ENCODE assay signal across 31 mouse cellular contexts in the genomic region with DNA sequence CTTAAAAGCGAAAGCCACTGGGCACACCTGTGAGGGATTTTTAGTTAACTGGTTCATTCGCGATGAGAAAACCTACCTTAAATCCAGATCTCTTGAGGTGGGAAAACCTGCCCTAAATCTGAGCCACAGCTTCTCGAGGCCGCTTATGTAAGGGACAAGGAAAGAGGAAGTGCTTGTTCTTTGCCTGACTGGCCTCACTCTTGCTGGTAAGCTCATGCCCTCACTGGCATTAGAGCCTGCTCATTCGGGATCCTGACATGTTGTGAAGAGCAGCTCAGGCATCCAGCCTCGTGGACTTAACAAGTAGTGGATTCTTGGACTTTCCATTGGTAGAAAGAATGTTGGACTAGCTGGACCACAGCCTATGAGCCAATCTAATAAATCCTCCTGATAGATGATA. TPM values are rescaled to one million over a fixed set of nuclear protein-coding genes. Genes with fewer than 3 reads are reported as not detected.
DNase-seq lines count a peak whose midpoint lies in the region; ATAC-seq and TF ChIP-seq lines count a peak whose summit lies in the region.
"Had no signal": no experiment of that assay in that cellular context is flagged by ENCODE, and none has a peak within 500 bp of the region (broad histone marks: within the 10 kb centered on the region; RNA-seq: fewer than 3 reads in every experiment).

No protein-coding gene starts in this region.

- no peak for TF ChIP-seq EP300 in CH12.LX (IDR thresholded peaks at IDR 0.05; ENCODE audit: low read length)

- no peak for TF ChIP-seq POLR2A in liver, adult 2 months (IDR thresholded peaks at IDR 0.05; ENCODE audit: extremely low read depth, insufficient read depth, low read length)
- no peak for TF ChIP-seq POLR2A in CH12.LX (IDR thresholded peaks at IDR 0.05; ENCODE audit: low read depth, low read length)

- no peaks in the 10 kb centered on the region for H3K9me3 ChIP-seq in liver, embryonic 11.5 days (ENCODE audit: control insufficient read depth, low read length)
- H3K9me3 ChIP-seq in CH12.LX (replicated peaks; ENCODE audit: low read length): peaks cover 3% of the 10 kb centered on the region
- H3K9me3 ChIP-seq: heart, embryonic 10.5 days; hindbrain, embryonic 13.5 days; kidney, embryonic 15.5 days; limb, embryonic 10.5 days; limb, embryonic 15.5 days; liver, embryonic 15.5 days; midbrain, embryonic 13.5 days had no signal

- TF ChIP-seq CTCF in liver, adult 2 months (IDR thresholded peaks at IDR 0.05; ENCODE audit: low read depth, low read length): no peak
- TF ChIP-seq CTCF in CH12.LX (conservative IDR thresholded peaks at IDR 0.05 in 1 of 2, IDR thresholded peaks at IDR 0.05 in 1 of 2; ENCODE audit: low read depth in 2 of 2, low read length in 2 of 2): no peak

- peak; percentile 12 for DNase-seq in liver, adult 2 months (ENCODE audit: extremely low read depth, low read depth, low spot score)
- no peak for DNase-seq in liver, embryonic 11.5 days (ENCODE audit: low spot score)
- DNase-seq in CH12.LX (ENCODE audit: extremely low read depth): peak; percentile 42
- DNase-seq in right cerebral cortex, postnatal 25 days: no peak
- no peak for DNase-seq in cerebellum, adult 18-20 months
- no peak for DNase-seq in heart, adult 8-10 months (ENCODE audit: low spot score)
- DNase-seq: adrenal gland, adult 2 months; adrenal gland, postnatal 36 days; cerebellum, adult 9-10 months; cerebellum, postnatal 36 days; embryo, embryonic 11 days; gastrocnemius, postnatal 25 days; heart, postnatal 36 days; lung, embryonic 14.5 days; lung, postnatal 14 days; right cerebral cortex, adult 18-20 months; right cerebral cortex, postnatal 4 days had no signal

- no peak overlapping the region for H3K9ac ChIP-seq in liver, adult 2 months (ENCODE audit: low read depth, low read length)
- no peak overlapping the region for H3K9ac ChIP-seq in liver, embryonic 11.5 days (ENCODE audit: low read depth, low read length)
- no peak overlapping the region for H3K9ac ChIP-seq in CH12.LX (ENCODE audit: insufficient read depth, low read depth)
- H3K9ac ChIP-seq: embryonic facial prominence, embryonic 12.5 days; hindbrain, embryonic 13.5 days; kidney, embryonic 15.5 days; limb, embryonic 15.5 days; liver, embryonic 15.5 days; lung, embryonic 14.5 days; midbrain, embryonic 13.5 days had no signal

- no peaks in the 10 kb centered on the region for H3K79me2 ChIP-seq in liver, adult 2 months (ENCODE audit: control insufficient read depth, insufficient read depth, low read length)
- no peaks in the 10 kb centered on the region for H3K79me2 ChIP-seq in CH12.LX (replicated peaks; ENCODE audit: control insufficient read depth, extremely low read depth, insufficient read depth, poor library complexity, severe bottlenecking)

- H3K27me3 ChIP-seq in liver, adult 2 months (ENCODE audit: control insufficient read depth, insufficient read depth, low read length): no peaks in the 10 kb centered on the region
- no peaks in the 10 kb centered on the region for H3K27me3 ChIP-seq in liver, embryonic 11.5 days (replicated peaks; ENCODE audit: control insufficient read depth, insufficient read depth, low read length)
- no peaks in the 10 kb centered on the region for H3K27me3 ChIP-seq in CH12.LX (replicated peaks)
- H3K27me3 ChIP-seq: embryonic facial prominence, embryonic 12.5 days; hindbrain, embryonic 13.5 days; kidney, embryonic 15.5 days; limb, embryonic 15.5 days; liver, embryonic 15.5 days; midbrain, embryonic 13.5 days had no signal

- no peak for TF ChIP-seq RAD21 in CH12.LX (IDR thresholded peaks at IDR 0.05; ENCODE audit: low read depth, low read length)

- H3K4me1 ChIP-seq in liver, adult 2 months (ENCODE audit: control insufficient read depth, insufficient read depth, low read length): peaks cover 5% of the 10 kb centered on the region
- no peaks in the 10 kb centered on the region for H3K4me1 ChIP-seq in liver, embryonic 11.5 days (replicated peaks; ENCODE audit: control insufficient read depth, insufficient read depth, low read length)
- H3K4me1 ChIP-seq in CH12.LX (ENCODE audit: control insufficient read depth in 1 of 2, insufficient read depth in 2 of 2): peaks cover 0 to 7% of the 10 kb centered on the region in 2 experiments; a peak in 2 of 4 replicates
- H3K4me1 ChIP-seq: hindbrain, embryonic 13.5 days; midbrain, embryonic 13.5 days had no signal

- H3K4me2 ChIP-seq in liver, embryonic 11.5 days: no peak overlapping the region
- peak overlapping the region; percentile 71 for H3K4me2 ChIP-seq in CH12.LX (ENCODE audit: insufficient read depth, low read depth, poor library complexity, severe bottlenecking)
- H3K4me2 ChIP-seq: embryonic facial prominence, embryonic 12.5 days; hindbrain, embryonic 13.5 days; kidney, embryonic 15.5 days; limb, embryonic 15.5 days; liver, embryonic 15.5 days; lung, embryonic 14.5 days; midbrain, embryonic 13.5 days had no signal

- H3K4me3 ChIP-seq in liver, adult 2 months (ENCODE audit: insufficient read depth, low read depth, low read length): no peak overlapping the region
- H3K4me3 ChIP-seq in liver, embryonic 11.5 days (ENCODE audit: low read depth, low read length): no peak overlapping the region
- H3K4me3 ChIP-seq in CH12.LX (replicated peaks in 1 of 3; ENCODE audit: low read depth in 2 of 3, low read length in 2 of 3, poor library complexity in 1 of 3): no peak overlapping the region
- H3K4me3 ChIP-seq: embryonic facial prominence, embryonic 12.5 days; heart, embryonic 10.5 days; hindbrain, embryonic 13.5 days; kidney, embryonic 15.5 days; limb, embryonic 10.5 days; limb, embryonic 15.5 days; liver, embryonic 15.5 days; megakaryocyte, embryonic 14.5 days; midbrain, embryonic 13.5 days had no signal

- ATAC-seq in liver, embryonic 11.5 days (replicated peaks; ENCODE audit: low FRiP score): no peak
- ATAC-seq in common myeloid progenitor, adult 5-6 weeks (replicated peaks; ENCODE audit: low read depth, poor library complexity, severe bottlenecking): peak; percentile 68; the same call in 1 of the 2 replicates
- 0 out of 2 replicates have a peak, but pooled peaks have one; percentile 18 for ATAC-seq in neutrophil, adult 5-6 weeks (ENCODE audit: extremely low read depth, insufficient number of reproducible peaks, low FRiP score, poor library complexity, severe bottlenecking)
- ATAC-seq: activated CD4-positive, CD25-positive, alpha-beta regulatory T cell, adult 4 months; forebrain, embryonic 14.5 days; intestine, embryonic 16.5 days; midbrain, embryonic 13.5 days had no signal

- dilution Hi-C loops in CH12.LX (cut with MboI; ENCODE audit: extremely low pct_ligation_motif_present, extremely low pct_unique_long_range_greater_than_20kb, low sequenced_read_pairs): no loop called here

- no peak overlapping the region for H3K27ac ChIP-seq in liver, adult 2 months (replicated peaks; ENCODE audit: insufficient read depth, low read depth, low read length)
- no peak overlapping the region for H3K27ac ChIP-seq in liver, embryonic 11.5 days (ENCODE audit: low read depth, low read length)
- H3K27ac ChIP-seq in CH12.LX (ENCODE audit: insufficient read depth, low read depth): no peak overlapping the region
- H3K27ac ChIP-seq: embryonic facial prominence, embryonic 12.5 days; heart, embryonic 10.5 days; hindbrain, embryonic 13.5 days; kidney, embryonic 15.5 days; limb, embryonic 10.5 days; limb, embryonic 15.5 days; liver, embryonic 15.5 days; midbrain, embryonic 13.5 days had no signal

- WGBS in liver, adult 2 months: 62% methylated on average over 7 of the region's 7 CpGs
- WGBS in liver, embryonic 11.5 days: 58% methylated on average over 7 of the region's 7 CpGs

- no peaks in the 10 kb centered on the region for H3K36me3 ChIP-seq in liver, adult 2 months (ENCODE audit: control insufficient read depth, insufficient read depth, low read length)
- no peaks in the 10 kb centered on the region for H3K36me3 ChIP-seq in liver, embryonic 11.5 days (ENCODE audit: control insufficient read depth, insufficient read depth, low read length)
- no peaks in the 10 kb centered on the region for H3K36me3 ChIP-seq in CH12.LX (replicated peaks in 1 of 2; ENCODE audit: control insufficient read depth in 1 of 2, insufficient read depth in 1 of 2, low read length in 1 of 2)
- H3K36me3 ChIP-seq: embryonic facial prominence, embryonic 12.5 days; heart, embryonic 10.5 days; hindbrain, embryonic 13.5 days; kidney, embryonic 15.5 days; limb, embryonic 10.5 days; limb, embryonic 15.5 days; liver, embryonic 15.5 days; midbrain, embryonic 13.5 days had no signal

- in situ Hi-C loops in CH12.LX (cut with MboI; ENCODE audit: low pct_ligation_motif_present, low pct_unique_long_range_greater_than_20kb, low sequenced_read_pairs): no loop called here

TF ChIP-seq in CH12.LX, 34 proteins besides CTCF, POLR2A, EP300 and RAD21:
- TF ChIP-seq SIN3A (IDR thresholded peaks at IDR 0.05; ENCODE audit: low read length) (no peak), NRF1 (IDR thresholded peaks at IDR 0.05; ENCODE audit: low read depth, low read length) (no peak), GABPA (IDR thresholded peaks at IDR 0.05; ENCODE audit: insufficient replicate concordance, low read depth, low read length) (no peak), POLR2AphosphoS2 (IDR thresholded peaks at IDR 0.05; ENCODE audit: low read depth, low read length) (no peak), ZC3H11A (IDR thresholded peaks at IDR 0.05; ENCODE audit: low read depth, low read length) (no peak), ZKSCAN1 (IDR thresholded peaks at IDR 0.05; ENCODE audit: borderline replicate concordance, low read depth, low read length) (no peak), IRF4 (IDR thresholded peaks at IDR 0.05; ENCODE audit: low read depth, low read length) (0 out of 2 replicates have a peak, but pooled peaks have one; percentile 43), TBP (conservative IDR thresholded peaks at IDR 0.05; ENCODE audit: low read depth, low read length) (no peak), TCF12 (IDR thresholded peaks at IDR 0.05; ENCODE audit: low read depth, low read length) (no peak), MYC (IDR thresholded peaks at IDR 0.05; ENCODE audit: low read depth, low read length) (no peak), HCFC1 (IDR thresholded peaks at IDR 0.05; ENCODE audit: low read depth, low read length) (no peak), JUND (conservative IDR thresholded peaks at IDR 0.05; ENCODE audit: low read depth, low read length) (no peak), ELF1 (IDR thresholded peaks at IDR 0.05; ENCODE audit: low read depth, low read length) (0 out of 2 replicates have a peak, but pooled peaks have one; percentile 28)
TF ChIP-seq in CH12.LX: peak in this region for 2.

RNA-seq across cellular contexts. Expression of a gene that starts 28.8 kb away (rescaled TPM):
- 19.3 and 23.4 TPM in 2 replicates for total RNA-seq in liver, adult 2 months (2014; rRNA removed)
- 45.2 and 48.6 TPM in 2 replicates for polyA plus RNA-seq in liver, adult 2 months (2012; rRNA removed)
- polyA plus RNA-seq in liver, embryonic 11.5 days (2014; fragmentation: Nextera tagmentation; extraction: Ambion mirVana): 81.0 and 85.3 TPM in 2 replicates
- total RNA-seq in CH12.LX (2012; rRNA removed): 14.9 and 17.8 TPM in 2 replicates
- 12.7 and 16.2 TPM in 2 replicates for total RNA-seq in CH12.LX (2014; rRNA removed)
- polyA plus RNA-seq in CH12.LX (2012; ENCODE audit: insufficient read length, low read depth): 85.7 and 95.6 TPM in 2 replicates
- 23.4 and 37.8 TPM in 2 replicates for total RNA-seq in common myeloid progenitor, adult 5-6 weeks (2017)
- 15.3 and 20.6 TPM in 2 replicates for total RNA-seq in neutrophil, adult 5-6 weeks (2017)
- total RNA-seq in heart, adult 8-10 months (2022): 10 to 100 TPM; 36.5 to 43.9 (median 39.8) TPM

Comparison
In these comparisons a context has a peak if more than half of its experiments do, and no peak if none do; other contexts are left out.
1. DNase-seq: peak in liver, adult 2 months (single experiment) and CH12.LX (single experiment); none in liver, embryonic 11.5 days (single experiment), right cerebral cortex, postnatal 25 days (single experiment), cerebellum, adult 18-20 months (0 of 2) and heart, adult 8-10 months (single experiment).